Mouse (Mus musculus) cerebellum, adult 9-10 months (tissue): ENCODE data around the gene Gtpbp8.

Experiments used
- DNase-seq: peaks from one replicate; pipeline ENCODE4 v3.0.0; 2022

Gtpbp8 gene

DNA sequence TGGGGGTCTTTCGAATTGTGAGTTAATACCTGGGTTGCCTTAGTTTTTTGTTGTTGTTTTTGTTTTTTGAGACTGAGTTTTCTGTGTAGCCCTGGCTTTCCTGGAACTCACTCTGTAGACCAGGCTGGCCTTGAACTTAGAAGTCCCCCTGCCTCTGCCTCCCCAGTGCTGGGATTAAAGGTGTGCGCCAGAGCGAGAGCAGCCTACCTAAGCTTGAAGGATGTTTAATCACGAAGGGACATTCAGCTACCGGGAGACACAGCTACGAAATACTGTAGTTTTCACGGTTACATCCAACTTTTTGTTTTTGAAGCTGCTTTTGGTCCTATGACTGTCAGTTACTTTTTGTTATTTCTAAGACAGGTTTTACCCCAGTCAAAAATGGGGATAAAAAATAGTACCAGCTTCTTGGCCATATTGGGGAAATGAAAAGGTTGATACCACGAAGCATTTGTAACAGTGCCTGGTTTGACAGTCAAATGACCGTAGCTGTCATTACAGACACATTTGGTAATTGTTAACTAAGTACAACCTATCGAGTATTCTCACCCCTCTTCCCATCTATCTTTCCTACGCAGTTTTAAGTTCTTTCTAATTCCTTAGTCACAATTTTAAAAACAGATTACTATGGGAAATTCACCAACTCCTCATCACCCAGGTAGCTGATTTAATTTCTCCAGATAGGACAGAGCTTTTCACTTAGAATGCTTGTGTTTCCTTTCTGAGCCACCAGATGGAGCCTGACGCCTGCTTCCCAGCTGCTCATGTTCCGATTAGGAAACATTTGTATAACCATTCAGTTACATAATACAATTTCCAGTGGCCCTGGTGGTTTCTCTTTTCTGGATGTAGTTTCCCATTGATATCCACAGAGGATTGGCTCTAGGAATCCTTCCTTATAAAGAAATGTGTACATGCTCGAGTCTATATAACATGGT is 20.6 kb downstream of the Gtpbp8 start:
- peak; percentile 95 for DNase-seq

DNA sequence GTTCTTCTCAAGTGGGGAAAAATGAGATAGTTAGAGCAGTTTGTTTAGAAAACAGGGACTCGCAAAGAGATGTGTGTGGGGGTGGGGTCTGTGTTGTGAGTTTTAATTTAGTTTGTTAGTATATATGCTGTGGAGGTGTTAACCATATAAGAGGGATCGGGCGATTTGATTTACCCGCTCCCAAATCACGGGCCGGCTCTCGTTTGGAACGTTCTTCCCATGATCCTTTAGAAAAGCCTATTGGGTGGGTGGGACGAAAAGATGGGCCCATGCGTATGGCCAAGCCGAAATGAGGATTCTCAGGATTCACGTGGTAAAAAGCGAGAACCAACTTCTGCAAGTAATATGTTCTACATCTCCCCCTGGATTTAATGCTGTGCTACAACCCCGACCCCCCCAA is 21.3 kb downstream of the Gtpbp8 start:
- DNase-seq, result no peak

GRCm38 (mm10) chr16:44724083-44724787 is 21.9 kb downstream of the Gtpbp8 start, which contains the start of gene Nepro:
Gene Nepro, plus strand, starts transcription at chr16:44724301.
- peak; percentile 94 for DNase-seq

DNA sequence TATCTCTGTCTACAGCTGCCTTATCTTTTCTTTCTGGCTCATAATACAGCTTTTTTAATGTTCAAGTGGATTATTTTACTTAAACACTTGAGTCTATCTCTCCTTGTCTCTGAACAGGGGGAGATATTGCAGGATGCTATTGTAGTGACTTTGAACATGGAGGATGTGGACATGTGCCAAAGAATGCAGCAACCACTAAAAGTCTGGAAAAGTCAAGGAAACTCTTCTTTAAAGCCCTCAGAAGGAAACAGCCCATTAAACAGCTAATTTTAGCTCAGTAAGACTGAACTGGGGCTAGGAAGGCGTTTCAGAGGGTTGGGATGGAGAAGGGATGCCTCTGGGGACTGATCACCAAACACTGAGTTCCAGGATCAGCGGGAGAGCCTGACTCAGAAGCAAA is 23.5 kb downstream of the Gtpbp8 start:
- DNase-seq, result no peak

DNA sequence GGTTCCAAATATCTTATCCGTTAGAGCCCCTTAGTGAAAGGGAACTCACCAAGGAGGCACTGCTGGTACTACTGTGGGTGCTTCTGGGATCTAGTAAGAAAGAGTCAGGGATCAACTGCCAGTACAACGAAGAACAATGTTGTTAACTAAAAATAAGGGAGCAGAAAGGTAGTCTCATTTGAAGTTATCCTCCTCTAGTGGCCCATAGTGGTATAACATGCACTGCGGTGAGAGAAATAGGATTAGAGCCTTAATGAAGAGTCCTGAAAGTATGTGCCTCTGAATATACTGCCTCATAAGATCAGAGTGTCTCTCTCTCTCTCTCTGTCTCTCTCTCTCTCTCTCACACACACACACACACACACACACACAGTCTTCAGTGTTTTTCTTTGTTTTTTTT is 25.6 kb downstream of the Gtpbp8 start:
- DNase-seq, result peak; percentile 49

GRCm38 (mm10) chr16:44719349-44719748 is 26.8 kb downstream of the Gtpbp8 start:
- no peak for DNase-seq

GRCm38 (mm10) chr16:44717838-44718237 is 28.3 kb downstream of the Gtpbp8 start:
- DNase-seq, result no peak

- DNase-seq, result no peak
These were observed 29.0 kb downstream of the Gtpbp8 start for GRCm38 (mm10) chr16:44717141-44717634.

GRCm38 (mm10) chr16:44716305-44717140 is 29.6 kb downstream of the Gtpbp8 start:
- peak; percentile 82 for DNase-seq

- DNase-seq, result no peak
These were observed 42.7 kb downstream of the Gtpbp8 start for GRCm38 (mm10) chr16:44703458-44703857.

- DNase-seq, result no peak
These were observed 43.9 kb downstream of the Gtpbp8 start for GRCm38 (mm10) chr16:44702272-44702671.

- no peak for DNase-seq
These were observed 45.0 kb downstream of the Gtpbp8 start for GRCm38 (mm10) chr16:44701155-44701554.

GRCm38 (mm10) chr16:44697473-44698205 is 48.5 kb downstream of the Gtpbp8 start:
- no peak for DNase-seq

DNA sequence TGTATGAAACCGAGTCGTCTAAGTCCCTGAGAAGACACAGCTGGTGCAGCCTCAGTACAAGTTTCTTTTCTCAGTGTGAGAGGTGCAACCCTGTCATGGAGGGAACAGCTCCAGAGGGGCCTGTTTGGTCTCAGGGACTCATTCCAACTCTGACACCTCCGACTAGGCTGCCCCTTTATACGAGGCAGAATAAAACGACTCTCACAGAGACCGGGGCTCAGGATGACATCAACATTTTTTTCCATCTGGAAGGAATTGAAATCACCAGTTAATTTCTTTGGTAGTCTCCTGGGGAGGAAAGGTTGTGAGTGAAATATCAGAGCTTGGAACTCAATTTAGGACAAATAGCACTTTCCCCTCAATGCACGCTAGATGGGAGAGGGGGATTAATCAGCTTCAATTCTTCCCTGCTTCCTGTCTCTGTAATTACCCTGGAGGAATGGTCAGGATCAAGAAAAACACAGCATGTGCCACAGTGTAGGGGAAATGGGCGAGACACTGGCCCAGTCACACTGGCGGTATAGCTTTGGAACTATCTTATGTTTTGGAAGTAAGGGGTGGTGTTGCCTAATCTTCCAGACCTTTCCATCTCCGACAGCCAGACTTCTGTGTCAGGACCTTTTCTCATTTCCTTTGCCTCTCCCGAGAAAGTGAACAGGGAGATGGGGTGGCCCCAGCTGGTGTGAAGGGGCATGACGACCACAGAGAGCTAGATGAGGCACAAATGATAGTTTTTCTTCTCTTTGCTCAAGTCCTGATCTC is 50.1 kb downstream of the Gtpbp8 start:
- no peak for DNase-seq

GRCm38 (mm10) chr16:44695214-44695858 is 50.8 kb downstream of the Gtpbp8 start:
- no peak for DNase-seq

DNA sequence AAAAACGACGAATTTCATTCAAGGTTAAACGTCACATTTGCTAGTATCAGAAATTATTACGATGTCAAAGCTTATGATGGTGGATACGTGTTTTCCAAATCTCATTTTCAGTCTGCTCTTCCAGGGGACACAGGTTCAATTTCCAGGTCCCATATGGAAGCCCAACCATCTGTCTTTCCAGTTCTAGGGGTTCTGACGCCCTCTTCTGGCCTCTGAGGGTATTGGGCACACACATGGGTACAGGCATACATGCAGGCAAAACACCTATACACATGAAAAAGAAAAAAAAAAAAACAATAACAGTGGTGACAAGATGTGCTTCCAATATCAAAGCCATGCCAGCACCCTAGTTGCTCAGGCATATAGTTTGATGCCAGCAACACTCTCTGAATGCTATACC is 52.5 kb downstream of the Gtpbp8 start:
- no peak for DNase-seq

- no peak for DNase-seq
These were observed 53.6 kb downstream of the Gtpbp8 start for GRCm38 (mm10) chr16:44692541-44692940.

DNA sequence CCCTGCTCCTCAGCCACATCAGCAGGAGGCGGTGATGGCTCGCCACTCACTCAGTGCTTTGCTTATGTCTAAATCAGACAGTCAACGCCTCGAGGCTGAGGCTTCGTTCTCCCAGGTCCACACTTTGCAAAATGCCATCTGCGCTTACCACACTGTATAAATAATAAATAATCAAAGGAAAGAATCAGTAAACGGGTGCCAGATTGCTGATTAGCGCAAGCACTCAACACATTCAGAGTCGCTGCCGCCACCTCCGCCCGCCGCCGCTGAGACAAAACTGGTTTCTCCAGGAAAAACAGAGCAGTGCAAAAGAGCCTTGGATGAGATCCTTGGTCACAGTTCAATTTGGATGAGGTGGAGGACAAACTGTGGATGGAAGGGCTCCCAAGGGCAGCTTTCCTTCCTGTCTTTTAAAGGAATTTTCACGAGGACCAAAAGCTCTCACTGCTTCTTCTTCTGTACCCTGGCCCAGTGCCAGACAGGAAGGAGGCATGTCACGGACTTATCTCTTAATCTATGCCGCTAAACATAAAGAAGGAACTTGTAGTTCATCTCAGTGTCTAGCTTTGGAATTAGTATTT is 54.5 kb downstream of the Gtpbp8 start:
- DNase-seq, result peak; percentile 73

- DNase-seq, result no peak
These were observed 55.1 kb downstream of the Gtpbp8 start for GRCm38 (mm10) chr16:44691066-44691465.

GRCm38 (mm10) chr16:44690501-44690900 is 55.7 kb downstream of the Gtpbp8 start:
- no peak for DNase-seq
